ENCODE assay signal across 21 mouse cellular contexts in the genomic region with DNA sequence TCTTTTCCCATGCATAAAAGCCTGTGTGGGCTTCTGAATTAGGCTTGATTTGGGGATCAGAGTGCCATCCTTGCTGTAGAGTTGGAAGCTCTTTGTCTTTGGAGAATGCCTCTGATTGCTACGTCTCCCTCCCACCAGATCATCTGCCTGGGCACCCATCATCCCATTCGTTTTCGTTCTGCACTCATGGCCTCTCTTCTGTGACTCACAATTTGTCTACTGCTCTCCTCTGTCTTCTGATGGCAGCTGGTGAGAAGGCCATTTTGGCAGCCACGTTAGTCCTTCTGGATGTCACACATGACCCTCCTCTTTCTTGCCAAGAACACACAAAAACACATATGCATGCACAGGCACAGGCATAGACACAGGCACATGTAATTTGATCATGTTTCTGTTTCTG. TPM values are rescaled to one million over a fixed set of nuclear protein-coding genes. Genes with fewer than 3 reads are reported as not detected.
DNase-seq lines count a peak whose midpoint lies in the region; ATAC-seq lines count a peak whose summit lies in the region.
"Had no signal": no experiment of that assay in that cellular context is flagged by ENCODE, and none has a peak within 500 bp of the region (broad histone marks: within the 10 kb centered on the region; RNA-seq: fewer than 3 reads in every experiment).

No protein-coding gene starts in this region.

- 55% methylated on average over 4 of the region's 4 CpGs for WGBS in hindbrain, embryonic 14.5 days
- 67% methylated on average over 4 of the region's 4 CpGs for WGBS in hindbrain, embryonic 10.5 days
- 56% methylated on average over 4 of the region's 4 CpGs for WGBS in neural tube, embryonic 13.5 days

- peak overlapping the region; percentile 59 for H3K4me2 ChIP-seq in hindbrain, embryonic 14.5 days (replicated peaks)
- peak overlapping the region; percentile 59 for H3K4me2 ChIP-seq in neural tube, embryonic 13.5 days
- H3K4me2 ChIP-seq: heart, embryonic 11.5 days; limb, embryonic 12.5 days; liver, embryonic 11.5 days; stomach, embryonic 15.5 days had no signal

- ATAC-seq in cerebellum, adult (ENCODE audit: insufficient number of reproducible peaks, low FRiP score, low TSS enrichment), result no peak
- ATAC-seq in hindbrain, embryonic 14.5 days (ENCODE audit: low FRiP score), result no peak
- ATAC-seq in neural tube, embryonic 13.5 days (ENCODE audit: low read depth), result no peak
- no peak for ATAC-seq in activated CD4-positive, CD25-positive, alpha-beta regulatory T cell, adult 4 months
- ATAC-seq: liver, postnatal 0 days; lung, postnatal 0 days had no signal

- 0 out of 2 replicates have a peak overlapping the region, but pooled peaks have one; percentile 20 for H3K27ac ChIP-seq in hindbrain, embryonic 14.5 days
- H3K27ac ChIP-seq in hindbrain, embryonic 10.5 days, result no peak overlapping the region
- H3K27ac ChIP-seq in neural tube, embryonic 13.5 days (replicated peaks), result 0 out of 2 replicates have a peak overlapping the region, but pooled peaks have one; percentile 23
- H3K27ac ChIP-seq: limb, embryonic 12.5 days; macrophage; stomach, embryonic 15.5 days had no signal

- H3K9ac ChIP-seq in hindbrain, embryonic 14.5 days, result no peak overlapping the region
- no peak overlapping the region for H3K9ac ChIP-seq in neural tube, embryonic 13.5 days
- H3K9ac ChIP-seq: limb, embryonic 12.5 days; liver, postnatal 0 days; stomach, embryonic 15.5 days had no signal

- H3K36me3 ChIP-seq in hindbrain, embryonic 14.5 days (replicated peaks; ENCODE audit: control insufficient read depth, insufficient read depth), result no peaks in the 10 kb centered on the region
- H3K36me3 ChIP-seq in hindbrain, embryonic 10.5 days, result no peaks in the 10 kb centered on the region
- H3K36me3 ChIP-seq in neural tube, embryonic 13.5 days, result no peaks in the 10 kb centered on the region
- H3K36me3 ChIP-seq: limb, embryonic 12.5 days; stomach, embryonic 15.5 days had no signal

- DNase-seq in cerebellum, postnatal 10 days, result peak; percentile 68 to 70
- no peak for DNase-seq in hindbrain, embryonic 14.5 days (ENCODE audit: low spot score)
- DNase-seq in hindbrain, embryonic 10.5 days (ENCODE audit: low spot score), result no peak
- DNase-seq in neural tube, embryonic 10.5 days (ENCODE audit: extremely low spot score, low spot score), result no peak
- no peak for DNase-seq in kidney, adult 8-10 months
- DNase-seq: cerebellum, adult 18-20 months; kidney, adult 2 months; kidney, postnatal 10 days; liver, postnatal 0 days; right cerebral cortex, adult 18-20 months; right cerebral cortex, postnatal 4 days; thymus, postnatal 25 days had no signal

- H3K4me3 ChIP-seq in hindbrain, embryonic 14.5 days (replicated peaks; ENCODE audit: low read length), result no peak overlapping the region; the same call in 1 of the 2 replicates
- H3K4me3 ChIP-seq in hindbrain, embryonic 10.5 days, result no peak overlapping the region
- no peak overlapping the region for H3K4me3 ChIP-seq in neural tube, embryonic 13.5 days
- H3K4me3 ChIP-seq: limb, embryonic 12.5 days; stomach, embryonic 15.5 days had no signal

- peaks cover 46% of the 10 kb centered on the region for H3K27me3 ChIP-seq in hindbrain, embryonic 14.5 days (ENCODE audit: control insufficient read depth, insufficient read depth, low read length)
- peaks cover 98% of the 10 kb centered on the region for H3K27me3 ChIP-seq in hindbrain, embryonic 10.5 days (ENCODE audit: insufficient read depth, poor library complexity, severe bottlenecking)
- H3K27me3 ChIP-seq in neural tube, embryonic 13.5 days, result peaks cover 75% of the 10 kb centered on the region

- no peaks in the 10 kb centered on the region for H3K9me3 ChIP-seq in hindbrain, embryonic 14.5 days (ENCODE audit: control insufficient read depth, low read length)
- no peaks in the 10 kb centered on the region for H3K9me3 ChIP-seq in hindbrain, embryonic 10.5 days
- no peaks in the 10 kb centered on the region for H3K9me3 ChIP-seq in neural tube, embryonic 13.5 days
- H3K9me3 ChIP-seq: limb, embryonic 12.5 days; stomach, embryonic 15.5 days had no signal

- peaks cover 22% of the 10 kb centered on the region for H3K4me1 ChIP-seq in hindbrain, embryonic 14.5 days (replicated peaks; ENCODE audit: control insufficient read depth, insufficient read depth, low read length)
- H3K4me1 ChIP-seq in hindbrain, embryonic 10.5 days (replicated peaks), result peaks cover 11% of the 10 kb centered on the region
- H3K4me1 ChIP-seq in neural tube, embryonic 13.5 days (replicated peaks), result peaks cover 60% of the 10 kb centered on the region
- H3K4me1 ChIP-seq: limb, embryonic 12.5 days; stomach, embryonic 15.5 days had no signal

RNA-seq across cellular contexts. Expression of a gene that starts 4.2 kb away (rescaled TPM):
- 22.3 and 23.5 TPM in 2 replicates for polyA plus RNA-seq in hindbrain, embryonic 14.5 days (2014; fragmentation: Nextera tagmentation; extraction: Ambion mirVana)
- polyA plus RNA-seq in hindbrain, embryonic 10.5 days (2016; fragmentation: Nextera tagmentation; extraction: Ambion mirVana), result 3.3 and 8.4 TPM in 2 replicates
- polyA plus RNA-seq in neural tube, embryonic 13.5 days (2015; fragmentation: Nextera tagmentation; extraction: Ambion mirVana), result 18.7 and 21.9 TPM in 2 replicates
- polyA plus RNA-seq in activated CD4-positive, CD25-positive, alpha-beta regulatory T cell, adult 4 months (2017; shearing (Covaris generic)), result under 1 TPM in 1 of 2 experiments, not detected in 1; 0.15 TPM
- polyA plus RNA-seq: macrophage had no signal

Comparison
In these comparisons a context has a peak if more than half of its experiments do, and no peak if none do; other contexts are left out.
1. DNase-seq: peak in cerebellum, postnatal 10 days (2 of 2); none in hindbrain, embryonic 14.5 days (single experiment), hindbrain, embryonic 10.5 days (single experiment), neural tube, embryonic 10.5 days (single experiment) and kidney, adult 8-10 months (0 of 2).